Mouse (Mus musculus): ENCODE measurements around the gene Exosc3. TPM values are rescaled to one million over a fixed set of nuclear protein-coding genes. Genes with fewer than 3 reads are reported as not detected.

The Exosc3 gene
- total RNA-seq, 2 experiments from 2014 or later: 15.2 to 17.9 TPM

GRCm38 (mm10) chr4:45287906-45288305 lies 54.6 kb downstream of the Exosc3 start:
- no peak for DNase-seq (ENCODE audit: low spot score in 2 of 2)

- no peak for DNase-seq (ENCODE audit: low spot score in 2 of 2)
Observed at GRCm38 (mm10) chr4:45286318-45286717, 56.2 kb downstream of the Exosc3 start.

GRCm38 (mm10) chr4:45279981-45280548 lies 62.5 kb downstream of the Exosc3 start:
- peak in 1 of 2 experiments; percentile 63 for DNase-seq (ENCODE audit: low spot score in 2 of 2)

- DNase-seq (ENCODE audit: low spot score in 2 of 2): no peak
Observed at GRCm38 (mm10) chr4:45279292-45279691, 63.2 kb downstream of the Exosc3 start.

GRCm38 (mm10) chr4:45275770-45276169 lies 66.8 kb downstream of the Exosc3 start:
- no peak for DNase-seq (ENCODE audit: low spot score in 2 of 2)

- peak; percentile 40 to 76 for DNase-seq (ENCODE audit: low spot score in 2 of 2)
Observed at GRCm38 (mm10) chr4:45271041-45271452, 71.5 kb downstream of the Exosc3 start.

- DNase-seq (ENCODE audit: low spot score in 2 of 2): no peak
Observed at GRCm38 (mm10) chr4:45267883-45268282, 74.6 kb downstream of the Exosc3 start.

Other genes with a start within 250 kb of the Exosc3 start
- 10 to 100 TPM; 75.9 to 78.1 TPM for gene Tomm5, start 234.6 kb downstream of the Exosc3 start, total RNA-seq (2021)
- 1 to 10 TPM; 7.5 to 7.8 TPM for gene Frmpd1, start 157.9 kb downstream of the Exosc3 start, total RNA-seq (2021)
- gene Trmt10b, start 45.6 kb downstream of the Exosc3 start, total RNA-seq (2021): 1 to 10 TPM; 5.0 to 6.2 TPM
- gene Dcaf10, start 631 bp downstream of the Exosc3 start, total RNA-seq (2021): 10 to 100 TPM; 20.1 to 23.0 TPM
- 10 to 100 TPM; 81.9 to 89.9 TPM for gene Slc25a51, start 66.0 kb upstream of the Exosc3 start, total RNA-seq (2021)
- 10 to 100 TPM; 16.8 to 23.5 TPM for gene Shb, start 189.7 kb upstream of the Exosc3 start, total RNA-seq (2021)